In the genomic region with DNA sequence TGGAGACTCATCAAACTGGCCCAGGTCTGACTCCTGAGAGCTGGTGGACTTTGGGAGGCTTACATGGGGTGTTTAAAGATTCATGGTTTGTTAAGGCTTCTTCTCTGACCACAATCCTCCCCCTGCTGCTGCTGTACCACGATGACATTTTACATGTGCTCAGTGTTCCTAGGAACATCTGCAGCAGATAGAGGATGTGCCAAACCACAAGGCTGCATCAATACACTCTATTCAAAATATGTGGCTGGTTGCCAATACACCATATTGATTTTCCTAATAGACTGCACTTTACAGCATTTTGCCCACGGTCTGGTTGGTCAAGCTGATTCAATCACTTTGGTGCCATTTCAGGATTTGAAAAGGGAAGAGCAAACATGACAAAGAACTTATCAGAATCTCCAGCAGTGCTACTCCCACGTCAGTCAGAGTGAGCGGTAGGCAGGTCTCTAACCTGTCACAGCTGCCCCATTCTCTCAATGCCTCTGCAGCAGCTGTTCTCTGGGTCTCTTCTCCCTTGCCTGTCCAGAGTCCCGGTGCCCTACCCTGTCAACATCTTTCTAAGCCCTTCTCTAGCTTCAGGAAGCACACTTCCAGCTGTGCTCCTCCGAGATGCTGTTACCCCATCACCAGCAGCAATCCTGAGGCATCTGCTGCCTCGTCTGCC, we compare ENCODE assay signal across 1 mouse cellular context.
A peak's percentile ranks its signal among the peaks of the same experiment; 100 is the strongest.
TF ChIP-seq lines count a peak whose summit lies in the region.

No protein-coding gene starts in this region.

TF ChIP-seq in myocyte, 11 proteins besides CTCF, POLR2A, EP300 and RAD21:
- TF ChIP-seq TCF3 (IDR thresholded peaks at IDR 0.05; ENCODE audit: insufficient read length, low read depth) (no peak), TCF12 (IDR thresholded peaks at IDR 0.05; ENCODE audit: insufficient read depth, poor library complexity, severe bottlenecking) (no peak), MYOD1 (IDR thresholded peaks at IDR 0.05; ENCODE audit: control insufficient read depth in 1 of 3, insufficient read length in 2 of 3, low read depth in 2 of 3) (peak in 2 of 3 experiments; percentile 18 to 56), MYOG (IDR thresholded peaks at IDR 0.05; ENCODE audit: control insufficient read depth in 1 of 3, insufficient read depth in 1 of 3, insufficient read length in 2 of 3, low read depth in 2 of 3) (peak in 1 of 3 experiments; percentile 8), CEBPB (IDR thresholded peaks at IDR 0.05; ENCODE audit: insufficient read depth, poor library complexity, severe bottlenecking) (no peak)
